Mouse (Mus musculus): Measurements from ENCODE around the gene P3h1.

Gene P3h1

GRCm38 (mm10) chr4:119232410-119233255 is at the start of gene P3h1, which contains the start of gene AU022252:
TSS of gene P3h1 (plus strand) at chr4:119232915.
TSS of gene AU022252 (minus strand) at chr4:119232712.
- peak; percentile 99 for DNase-seq (ENCODE audit: low spot score in 2 of 2)

DNA sequence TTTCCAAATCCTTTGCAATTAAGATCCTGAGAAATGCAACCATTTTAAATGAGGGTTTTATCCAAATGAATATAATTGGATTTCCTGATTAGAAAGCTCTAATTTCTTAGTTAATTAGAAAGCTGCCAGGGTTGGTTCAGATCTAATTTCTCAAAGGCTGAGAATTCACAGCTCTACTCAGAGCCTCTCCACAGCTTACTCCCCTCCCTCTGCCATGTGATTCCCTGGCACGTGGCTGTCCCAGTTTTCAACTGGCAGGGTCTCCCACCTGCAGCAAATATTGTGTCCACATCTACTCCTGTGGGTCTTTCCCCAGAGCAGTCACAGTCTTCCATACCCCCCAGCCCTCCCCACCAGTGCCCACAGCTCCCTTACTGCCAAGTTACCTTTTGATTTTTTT is 49.2 kb upstream of the P3h1 start:
- DNase-seq (ENCODE audit: low spot score in 2 of 2) = no peak

- no peak for DNase-seq (ENCODE audit: low spot score in 2 of 2)
Observed at GRCm38 (mm10) chr4:119185771-119186170, 46.9 kb upstream of the P3h1 start.

DNA sequence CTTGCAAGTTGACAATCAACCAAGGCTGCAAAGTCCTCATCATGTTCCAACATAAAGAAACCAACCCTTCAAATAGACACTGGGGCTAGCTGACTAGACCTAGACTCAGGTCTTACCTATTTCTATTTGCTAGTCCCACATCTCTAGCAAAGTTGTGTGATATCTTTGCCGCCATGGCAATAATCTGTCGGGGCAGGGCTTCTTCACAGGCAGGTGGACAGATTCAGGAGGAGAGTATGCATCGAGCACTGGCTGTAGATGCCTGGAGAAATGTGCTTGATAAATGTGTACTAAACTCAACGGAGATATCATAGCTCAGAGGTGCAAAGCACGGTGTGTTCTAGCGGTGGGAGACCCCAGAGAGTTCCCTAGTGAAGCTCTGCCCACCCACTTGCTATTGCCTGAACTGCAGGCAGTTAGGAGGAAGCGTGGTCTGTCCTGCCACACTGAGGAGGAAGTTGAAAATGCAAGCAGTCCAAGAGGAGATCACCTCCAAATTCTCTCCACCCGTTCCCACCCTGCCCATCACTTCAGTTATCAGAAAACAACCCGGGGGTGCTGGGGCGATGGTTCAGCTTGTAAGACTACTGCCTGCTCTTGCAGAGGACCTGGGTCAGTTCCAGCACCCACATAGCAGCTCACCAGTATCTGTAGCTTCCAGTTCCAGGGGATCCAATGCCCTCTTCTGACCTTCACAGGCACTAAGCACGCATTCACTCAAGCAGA is 44.5 kb upstream of the P3h1 start:
- DNase-seq (ENCODE audit: low spot score in 2 of 2) = no peak

DNA sequence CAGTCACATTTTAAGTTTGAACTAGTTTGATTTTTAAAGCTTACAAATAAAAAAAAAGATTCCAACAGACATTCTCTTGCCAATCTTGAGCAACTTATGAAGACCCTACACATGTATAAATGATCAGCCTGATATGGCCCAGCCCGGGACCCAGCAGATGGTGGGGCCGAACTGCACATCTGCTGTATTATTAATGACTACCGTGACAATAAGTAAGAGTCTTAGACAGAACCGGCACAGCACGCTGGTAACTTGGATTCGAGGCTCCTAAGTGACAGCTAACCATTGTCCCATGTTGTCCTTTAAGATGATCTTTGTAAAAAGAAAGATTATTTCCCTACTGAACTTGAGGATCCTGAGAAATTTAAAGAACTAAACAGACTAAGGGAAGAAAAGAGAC is 43.3 kb upstream of the P3h1 start:
- no peak for DNase-seq (ENCODE audit: low spot score in 2 of 2)

GRCm38 (mm10) chr4:119189864-119190263 is 42.9 kb upstream of the P3h1 start, which contains the start of gene Ermap:
TSS of gene Ermap (minus strand) at chr4:119190011.
- no peak for DNase-seq (ENCODE audit: low spot score in 2 of 2)

DNA sequence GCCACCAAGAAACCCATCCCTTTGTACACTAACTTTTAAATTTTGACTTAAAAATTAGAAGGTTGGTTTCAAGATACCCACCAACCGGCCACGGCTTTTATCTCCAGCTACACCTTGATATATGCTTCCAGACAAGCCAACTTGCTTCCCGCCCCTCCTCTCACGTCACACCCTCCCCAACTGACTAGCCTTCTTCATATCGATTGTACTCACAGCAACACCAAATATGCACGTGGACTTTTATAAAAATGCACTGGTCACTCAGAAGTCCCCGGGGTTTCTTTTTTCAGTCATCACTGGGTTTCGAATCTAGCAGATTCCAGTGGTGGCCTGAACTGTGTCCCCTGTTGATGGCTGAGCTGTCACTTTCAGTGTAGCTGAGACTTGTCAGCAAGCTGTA is 42.1 kb upstream of the P3h1 start:
- no peak for DNase-seq (ENCODE audit: low spot score in 2 of 2)

- no peak for DNase-seq (ENCODE audit: low spot score in 2 of 2)
Observed at GRCm38 (mm10) chr4:119191273-119191672, 41.4 kb upstream of the P3h1 start.

DNA sequence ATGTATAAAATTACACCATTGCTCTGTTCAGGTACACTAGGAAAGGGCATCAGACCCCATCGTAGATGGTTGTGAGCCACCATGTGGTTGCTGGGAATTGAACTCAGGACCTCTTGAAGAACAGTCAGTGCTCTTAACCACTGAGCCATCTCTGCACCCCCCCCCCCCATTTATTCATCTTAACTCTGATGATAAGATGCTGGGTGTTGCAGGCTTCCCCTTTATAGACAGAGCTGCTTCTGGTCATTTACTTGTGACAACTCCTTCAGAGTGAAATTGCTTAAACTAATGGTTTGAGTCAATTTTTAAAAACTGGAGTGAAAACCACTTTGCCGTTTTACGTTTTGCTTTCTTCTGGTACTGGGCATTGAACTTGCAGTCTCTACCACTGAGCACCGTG is 40.0 kb upstream of the P3h1 start:
- DNase-seq (ENCODE audit: low spot score in 2 of 2) = no peak

DNA sequence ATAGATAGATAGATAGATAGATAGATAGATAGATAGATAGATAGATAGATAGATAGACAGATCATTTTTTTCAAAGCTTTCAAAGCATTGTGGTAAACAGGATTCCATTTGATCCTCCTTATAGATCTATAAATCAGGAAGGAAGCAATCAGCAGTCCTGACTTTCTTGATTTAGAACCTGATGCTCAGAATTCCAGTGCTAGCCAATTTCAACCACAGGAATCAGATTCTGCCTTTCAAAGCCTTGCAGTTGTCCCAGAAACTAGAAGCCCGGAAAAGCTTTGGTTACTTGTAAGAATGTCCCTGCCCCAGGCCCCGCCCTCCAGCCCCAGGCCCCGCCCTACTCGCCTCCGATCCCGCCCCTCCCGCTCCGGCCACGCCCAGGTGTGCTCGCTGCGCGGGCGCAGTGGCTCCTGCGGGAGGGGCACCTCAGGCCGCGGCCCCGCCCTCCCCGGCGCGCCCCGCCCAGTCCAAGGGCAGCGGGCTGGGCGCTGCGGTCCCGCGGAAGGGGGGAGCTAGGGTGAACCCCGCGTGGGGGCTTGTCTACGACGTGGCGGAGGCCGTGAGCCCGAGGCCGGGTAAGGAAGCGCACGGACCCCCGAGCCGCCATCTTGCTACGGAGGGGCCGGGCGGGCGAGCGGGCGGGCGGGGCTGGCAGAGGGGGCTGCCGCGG is 37.7 kb upstream of the P3h1 start, which contains the start of gene Svbp:
Gene Svbp (plus strand): TSS at position 398 of the 673 bp plus-strand sequence.
- peak; percentile 74 to 77 for DNase-seq (ENCODE audit: low spot score in 2 of 2)

DNA sequence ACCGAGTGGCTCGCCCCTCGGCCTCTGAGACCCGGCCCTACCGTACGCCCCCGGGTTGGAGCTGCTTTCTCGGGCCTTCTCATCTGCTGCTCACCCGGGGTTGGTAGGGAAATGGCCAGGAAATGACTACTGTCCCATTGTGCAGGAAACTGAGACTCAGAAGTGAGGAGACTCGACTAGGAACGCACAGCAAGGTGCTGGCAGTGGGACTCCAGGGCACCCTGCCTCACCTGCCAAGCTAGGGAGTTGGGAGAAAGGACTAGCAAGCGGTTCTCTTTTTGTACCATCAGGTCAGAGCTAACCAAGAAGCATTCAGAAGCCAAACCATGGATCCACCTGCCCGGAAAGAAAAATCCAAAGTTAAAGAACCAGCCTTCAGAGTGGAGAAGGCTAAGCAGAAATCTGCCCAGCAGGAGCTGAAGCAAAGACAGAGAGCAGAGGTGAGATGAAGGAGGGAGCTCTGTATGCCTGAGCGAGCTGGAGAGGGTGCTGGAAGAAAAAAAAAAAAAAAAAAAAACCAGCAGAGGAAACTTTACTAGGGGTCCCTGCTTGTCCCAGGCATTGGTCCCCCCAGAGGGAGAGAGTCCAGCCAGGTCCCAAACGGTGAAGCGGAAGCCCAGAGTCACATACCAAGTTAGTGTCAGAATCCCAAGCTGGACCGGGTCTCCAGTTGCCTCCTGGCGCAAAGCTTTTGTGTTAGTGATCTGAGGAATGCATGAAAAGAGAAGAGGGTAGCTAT is 37.0 kb upstream of the P3h1 start:
- no peak for DNase-seq (ENCODE audit: low spot score in 2 of 2)

DNA sequence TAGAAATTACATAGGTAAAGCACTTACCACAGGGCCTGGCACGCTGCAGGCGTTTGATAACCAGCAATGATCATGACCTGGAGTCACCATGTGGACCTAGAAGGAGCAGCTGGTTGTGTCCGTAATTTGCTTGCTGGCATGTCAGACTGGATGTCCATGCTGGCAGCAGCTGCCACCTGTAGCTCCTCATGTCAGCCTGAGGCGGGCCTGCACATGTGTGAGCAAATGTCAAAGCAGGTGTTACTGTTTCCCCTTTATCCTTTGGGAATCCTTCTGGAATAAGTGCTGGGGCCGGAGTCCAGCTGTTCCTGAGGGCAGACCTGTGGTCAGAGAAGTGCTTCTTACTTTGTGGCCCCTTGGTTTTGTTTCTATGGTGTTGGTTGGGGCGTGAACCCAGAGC is 34.6 kb upstream of the P3h1 start:
- no peak for DNase-seq (ENCODE audit: low spot score in 2 of 2)

- DNase-seq (ENCODE audit: low spot score in 2 of 2) = peak; percentile 43 to 72
Observed at GRCm38 (mm10) chr4:119204672-119205071, 28.0 kb upstream of the P3h1 start.

DNA sequence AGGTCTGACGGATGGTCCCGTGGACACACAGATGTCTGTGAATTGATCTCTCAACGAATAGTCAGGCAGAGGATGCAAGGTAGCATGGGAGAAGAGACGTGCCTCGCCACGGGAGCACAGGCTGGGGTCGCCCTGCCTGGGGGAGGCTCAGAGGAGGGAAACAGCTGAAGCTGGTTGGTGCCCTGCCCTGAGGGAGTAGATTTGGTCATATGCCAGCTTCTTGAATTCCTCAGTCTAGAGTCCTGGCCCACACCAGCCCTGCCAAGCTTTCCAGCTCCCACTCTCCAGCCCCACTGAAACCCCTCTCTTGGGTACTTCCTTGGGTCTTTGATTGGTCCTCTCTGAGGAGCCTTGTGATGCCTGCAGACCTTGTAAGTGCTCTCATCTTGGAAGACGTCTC is 16.0 kb upstream of the P3h1 start:
- DNase-seq (ENCODE audit: low spot score in 2 of 2) = no peak

- DNase-seq (ENCODE audit: low spot score in 2 of 2) = no peak
Observed at GRCm38 (mm10) chr4:119218169-119218568, 14.5 kb upstream of the P3h1 start, which contains the start of gene Tmem269. TSS of gene Tmem269 (minus strand) at chr4:119218217.

DNA sequence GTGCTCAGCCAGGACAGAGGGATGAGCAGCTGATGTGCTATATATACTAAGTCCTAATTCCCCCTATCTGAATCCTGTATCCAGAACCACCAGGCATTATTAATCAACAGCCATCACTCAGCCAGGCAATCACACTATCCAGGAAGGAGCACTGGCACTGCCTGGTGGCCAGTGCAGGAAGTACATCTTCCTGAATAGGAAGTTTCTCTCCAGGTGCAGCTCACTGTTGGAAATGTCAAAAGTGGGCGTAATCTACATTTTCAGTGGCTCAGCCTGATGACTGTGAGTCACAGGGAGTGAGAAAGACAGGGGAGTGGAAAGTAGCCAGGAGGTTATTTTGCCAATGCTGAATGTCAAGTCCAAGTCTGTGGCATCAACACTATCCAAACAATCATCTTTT is 9.0 kb upstream of the P3h1 start:
- peak in 1 of 2 experiments; percentile 26 for DNase-seq (ENCODE audit: low spot score in 2 of 2)

- no peak for DNase-seq (ENCODE audit: low spot score in 2 of 2)
Observed at GRCm38 (mm10) chr4:119224534-119224933, 8.2 kb upstream of the P3h1 start.

DNA sequence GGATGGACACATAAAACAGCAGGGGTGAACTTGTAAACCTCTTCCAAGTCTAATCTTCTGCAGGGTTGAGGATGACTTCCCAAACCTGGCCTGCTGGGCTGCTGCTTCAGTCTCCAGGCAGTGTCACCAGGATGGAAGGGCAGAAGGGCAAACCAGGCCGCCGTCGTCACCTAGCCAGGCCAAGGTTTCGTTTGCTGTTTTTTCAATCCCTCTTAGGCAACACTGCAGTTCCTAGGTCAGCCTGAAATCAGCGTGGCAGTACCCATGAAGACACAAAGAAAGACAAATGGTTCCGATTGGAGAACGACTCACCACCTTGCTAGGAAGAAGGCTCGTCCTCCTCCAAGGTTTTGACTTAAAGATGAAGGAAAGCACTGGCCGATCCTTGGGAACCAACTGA is 7.0 kb upstream of the P3h1 start:
- DNase-seq (ENCODE audit: low spot score in 2 of 2) = no peak

GRCm38 (mm10) chr4:119226751-119227150 is 6.0 kb upstream of the P3h1 start:
- DNase-seq (ENCODE audit: low spot score in 2 of 2) = no peak

DNA sequence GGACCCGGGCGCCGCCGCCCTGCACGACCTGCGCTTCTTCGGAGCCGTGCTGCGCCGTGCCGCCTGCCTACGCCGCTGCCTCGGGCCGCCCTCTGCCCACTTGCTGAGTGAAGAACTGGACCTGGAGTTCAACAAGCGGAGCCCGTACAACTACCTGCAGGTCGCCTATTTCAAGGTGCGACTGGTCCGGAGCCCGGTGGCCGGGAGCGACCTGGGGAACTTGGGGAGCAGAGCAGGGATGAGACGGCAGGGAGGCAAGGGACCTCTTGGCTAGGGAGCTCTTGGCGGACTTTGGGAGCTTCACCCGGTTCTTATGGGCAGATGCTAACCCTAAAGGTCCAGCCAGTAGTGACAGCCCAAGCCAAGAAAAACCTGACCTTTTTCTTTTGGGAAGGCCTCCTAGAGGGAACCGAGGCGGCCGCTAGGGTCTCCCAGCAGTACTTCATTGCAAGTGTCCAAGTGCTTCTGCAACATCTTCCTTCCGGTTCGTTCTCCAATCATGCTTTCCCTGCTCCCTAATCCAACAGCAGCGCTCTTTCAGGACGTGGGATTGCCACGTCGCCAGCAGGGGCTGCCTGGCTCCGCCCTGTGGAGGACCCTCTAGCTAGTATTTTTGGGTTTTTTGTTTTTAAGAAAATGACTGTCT is 664 bp downstream of the P3h1 start:
- DNase-seq (ENCODE audit: low spot score in 2 of 2) = peak; percentile 52 to 67

GRCm38 (mm10) chr4:119234348-119234747 is 1.6 kb downstream of the P3h1 start:
- no peak for DNase-seq (ENCODE audit: low spot score in 2 of 2)

Data from frontal cortex, postnatal 36 days (tissue).